Mouse (Mus musculus) heart, adult 2 months (tissue): ENCODE results near the gene Kctd6.

Source experiments
- CTCF ChIP-seq: fragments of 200-600 bp; IDR thresholded peaks from 2 replicates; pipeline ENCODE4 v1.8.1; 2022; ENCODE audit warnings: antibody characterized with exemption, mild to moderate bottlenecking, moderate library complexity
- POLR2A ChIP-seq: fragments of 200-500 bp; IDR thresholded peaks from 2 replicates; pipeline ENCODE4 v1.6.1; 2011; ENCODE audit warnings: mild to moderate bottlenecking, low read depth, low read length, control low read depth; ENCODE audit not compliant: insufficient read depth

DNA sequence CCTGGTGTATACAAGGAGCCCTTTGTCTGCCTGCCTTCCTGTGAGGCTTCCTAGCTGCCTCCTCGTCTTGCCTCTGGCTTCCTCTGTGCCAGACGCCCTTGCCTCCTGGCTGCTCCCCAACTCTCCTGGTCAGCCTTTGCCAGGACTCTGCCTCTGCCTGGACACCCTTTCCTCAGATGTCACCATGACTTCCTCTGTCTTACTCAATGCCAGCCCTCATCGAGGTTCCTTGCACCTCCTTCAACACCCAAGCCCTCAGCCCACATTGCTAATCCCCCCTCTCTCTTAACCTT is 44.3 kb downstream of the Kctd6 start:
- TF ChIP-seq POLR2A (no peak), CTCF (no peak)
